Mouse (Mus musculus): ENCODE results near the gene Sp8. TPM values are rescaled to one million over a fixed set of nuclear protein-coding genes. Genes with fewer than 3 reads are reported as not detected.

The Sp8 gene
- total RNA-seq, 1 experiment, result 1.3 TPM

DNA sequence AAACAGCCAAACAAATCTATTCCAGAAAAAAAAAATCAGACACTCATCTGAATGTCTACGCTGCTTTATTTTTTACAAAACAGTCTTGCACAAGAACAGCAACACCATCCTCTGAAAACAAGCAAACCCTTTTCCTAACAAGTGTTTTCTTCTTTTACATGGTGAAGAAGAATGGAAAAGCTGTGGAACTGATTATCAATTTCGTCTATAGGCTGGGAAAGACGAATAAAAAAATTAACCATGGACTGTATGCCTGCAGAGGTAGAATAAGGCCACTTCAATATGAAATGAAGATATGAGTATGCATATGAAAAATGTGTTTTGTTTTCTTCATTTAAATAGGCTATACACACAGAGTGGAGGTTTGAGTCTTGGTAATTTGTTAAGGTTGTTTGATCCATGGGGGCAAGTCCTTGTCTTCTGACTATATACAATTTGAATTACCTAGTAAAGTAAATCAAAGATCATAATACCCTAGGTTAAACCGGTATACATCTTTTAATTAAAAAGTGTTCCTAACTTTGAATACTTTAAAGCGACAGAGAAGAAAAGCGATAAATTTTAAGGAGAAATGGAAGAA is 4.1 kb upstream of the Sp8 start:
- no peak for DNase-seq (ENCODE audit: low read depth, low spot score)
- Histone ChIP-seq H3K27ac (ENCODE audit: insufficient read depth, low read depth, low read length, poor library complexity, severe bottlenecking) (no peak overlapping the region), H3K9me3 (ENCODE audit: control insufficient read depth, insufficient read depth, low read depth, low read length) (no peaks in the 10 kb centered on the region), H3K9ac (ENCODE audit: insufficient read depth, low read depth, low read length, poor library complexity, severe bottlenecking) (no peak overlapping the region), H3K36me3 (ENCODE audit: control insufficient read depth, insufficient read depth, low read length, poor library complexity, severe bottlenecking) (no peaks in the 10 kb centered on the region), H3K4me1 (ENCODE audit: control insufficient read depth in 2 of 2, insufficient read depth in 2 of 2, low read length in 2 of 2, poor library complexity in 1 of 2) (0 out of 4 replicates have a peak, but pooled peaks cover 2 to 3% of the 10 kb centered on the region in 2 experiments), H3K4me3 (ENCODE audit: insufficient read depth in 1 of 2, low read depth in 1 of 2, low read length in 2 of 2, poor library complexity in 1 of 2, severe bottlenecking in 1 of 2) (no peak overlapping the region)
- TF ChIP-seq ZNF384 (IDR thresholded peaks at IDR 0.05; ENCODE audit: low read depth, low read length) (no peak), HCFC1 (IDR thresholded peaks at IDR 0.05; ENCODE audit: borderline replicate concordance, insufficient read depth, low read length) (no peak), CHD2 (IDR thresholded peaks at IDR 0.05; ENCODE audit: low read depth, low read length) (no peak), MAFK (IDR thresholded peaks at IDR 0.05; ENCODE audit: insufficient read depth, low read depth, low read length) (no peak), ZC3H11A (IDR thresholded peaks at IDR 0.05; ENCODE audit: borderline replicate concordance, low read depth, low read length) (no peak)
- in situ Hi-C loops (cut with MboI; ENCODE audit: low sequenced_read_pairs in 2 of 2, unreplicated experiment in 2 of 2), result loop anchor here in 1 of 2 experiments (10.0 kb wide), 1 partner anchor 1687 kb away; no protein-coding TSS in a partner anchor

- TF ChIP-seq ZNF384 (IDR thresholded peaks at IDR 0.05; ENCODE audit: low read depth, low read length) (no peak), ZC3H11A (IDR thresholded peaks at IDR 0.05; ENCODE audit: borderline replicate concordance, low read depth, low read length) (no peak), CHD2 (IDR thresholded peaks at IDR 0.05; ENCODE audit: low read depth, low read length) (no peak), HCFC1 (IDR thresholded peaks at IDR 0.05; ENCODE audit: borderline replicate concordance, insufficient read depth, low read length) (no peak), MAFK (IDR thresholded peaks at IDR 0.05; ENCODE audit: insufficient read depth, low read depth, low read length) (no peak)
- H3K9me3 ChIP-seq (ENCODE audit: control insufficient read depth, insufficient read depth, low read depth, low read length), result no peaks in the 10 kb centered on the region
- in situ Hi-C loops (cut with MboI; ENCODE audit: low sequenced_read_pairs in 2 of 2, unreplicated experiment in 2 of 2), result loop anchor here in 1 of 2 experiments (10.0 kb wide), 1 partner anchor 1688 kb away; no protein-coding TSS in a partner anchor
- no peak overlapping the region for H3K9ac ChIP-seq (ENCODE audit: insufficient read depth, low read depth, low read length, poor library complexity, severe bottlenecking)
- no peak overlapping the region for H3K27ac ChIP-seq (ENCODE audit: insufficient read depth, low read depth, low read length, poor library complexity, severe bottlenecking)
- H3K4me3 ChIP-seq (ENCODE audit: insufficient read depth in 1 of 2, low read depth in 1 of 2, low read length in 2 of 2, poor library complexity in 1 of 2, severe bottlenecking in 1 of 2), result peak overlapping the region; percentile 45 to 51; a peak in 3 of 4 replicates
- H3K4me1 ChIP-seq (ENCODE audit: control insufficient read depth in 2 of 2, insufficient read depth in 2 of 2, low read length in 2 of 2, poor library complexity in 1 of 2), result 0 out of 4 replicates have a peak, but pooled peaks cover 0 to 3% of the 10 kb centered on the region in 2 experiments
- no peaks in the 10 kb centered on the region for H3K36me3 ChIP-seq (ENCODE audit: control insufficient read depth, insufficient read depth, low read length, poor library complexity, severe bottlenecking)
- DNase-seq (ENCODE audit: low read depth, low spot score), result no peak
Measured at GRCm38 (mm10) chr12:118842671-118843411, 3.3 kb upstream of the Sp8 start.

DNA sequence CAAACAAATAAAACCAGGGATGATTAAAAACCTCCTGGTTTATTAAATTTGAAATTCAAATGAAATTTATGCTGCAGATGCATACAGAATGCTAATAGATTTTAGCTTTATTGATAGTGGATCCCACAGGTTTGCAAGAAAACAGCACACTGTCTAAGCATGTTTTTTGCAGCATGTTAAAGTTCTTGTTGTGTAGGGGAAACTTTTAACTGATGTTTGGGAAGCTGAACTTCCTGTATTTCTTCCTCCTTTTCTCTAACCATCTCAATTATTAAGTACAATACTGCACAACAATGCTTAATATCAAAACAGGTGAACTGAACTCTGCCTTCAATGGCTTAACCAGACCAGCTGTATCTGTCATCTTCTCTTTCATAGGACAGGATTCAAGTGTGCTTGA is 2.0 kb upstream of the Sp8 start:
- H3K4me3 ChIP-seq (ENCODE audit: insufficient read depth in 1 of 2, low read depth in 1 of 2, low read length in 2 of 2, poor library complexity in 1 of 2, severe bottlenecking in 1 of 2), result no peak overlapping the region
- no peak overlapping the region for H3K9ac ChIP-seq (ENCODE audit: insufficient read depth, low read depth, low read length, poor library complexity, severe bottlenecking)
- no peak for DNase-seq (ENCODE audit: low read depth, low spot score)
- no peak overlapping the region for H3K27ac ChIP-seq (ENCODE audit: insufficient read depth, low read depth, low read length, poor library complexity, severe bottlenecking)
- TF ChIP-seq MAFK (IDR thresholded peaks at IDR 0.05; ENCODE audit: insufficient read depth, low read depth, low read length), result no peak
- TF ChIP-seq CHD2 (IDR thresholded peaks at IDR 0.05; ENCODE audit: low read depth, low read length), result no peak
- 0 out of 4 replicates have a peak, but pooled peaks cover 0 to 1% of the 10 kb centered on the region in 2 experiments for H3K4me1 ChIP-seq (ENCODE audit: control insufficient read depth in 2 of 2, insufficient read depth in 2 of 2, low read length in 2 of 2, poor library complexity in 1 of 2)
- in situ Hi-C loops (cut with MboI; ENCODE audit: low sequenced_read_pairs in 2 of 2, unreplicated experiment in 2 of 2), result loop anchor here in 1 of 2 experiments (10.0 kb wide), 1 partner anchor 1689 kb away; no protein-coding TSS in a partner anchor
- no peaks in the 10 kb centered on the region for H3K36me3 ChIP-seq (ENCODE audit: control insufficient read depth, insufficient read depth, low read length, poor library complexity, severe bottlenecking)
- no peaks in the 10 kb centered on the region for H3K9me3 ChIP-seq (ENCODE audit: control insufficient read depth, insufficient read depth, low read depth, low read length)

DNA sequence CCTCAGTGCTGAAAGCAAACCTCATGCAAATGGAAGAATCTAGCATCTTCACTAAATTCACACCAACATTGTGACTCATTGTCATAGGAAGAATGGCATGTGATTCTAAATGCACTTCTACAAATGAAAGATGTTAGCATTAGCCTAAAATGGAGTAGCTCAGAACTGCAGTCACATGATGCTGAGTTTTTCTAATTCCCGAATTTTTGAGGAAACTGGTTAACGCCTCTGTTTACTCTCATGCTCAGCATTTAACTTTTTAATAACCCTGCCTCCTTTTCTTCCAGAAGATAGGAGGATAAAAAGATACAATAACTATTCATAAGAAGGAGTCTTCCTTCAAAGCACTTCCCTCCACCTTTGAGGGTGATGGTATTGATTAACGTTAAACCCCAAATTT is 1.3 kb upstream of the Sp8 start:
- no peak overlapping the region for H3K4me3 ChIP-seq (ENCODE audit: insufficient read depth in 1 of 2, low read depth in 1 of 2, low read length in 2 of 2, poor library complexity in 1 of 2, severe bottlenecking in 1 of 2)
- no peak overlapping the region for H3K9ac ChIP-seq (ENCODE audit: insufficient read depth, low read depth, low read length, poor library complexity, severe bottlenecking)
- TF ChIP-seq HCFC1 (IDR thresholded peaks at IDR 0.05; ENCODE audit: borderline replicate concordance, insufficient read depth, low read length), result no peak
- TF ChIP-seq MAFK (IDR thresholded peaks at IDR 0.05; ENCODE audit: insufficient read depth, low read depth, low read length), result no peak
- no peak for DNase-seq (ENCODE audit: low read depth, low spot score)
- H3K36me3 ChIP-seq (ENCODE audit: control insufficient read depth, insufficient read depth, low read length, poor library complexity, severe bottlenecking), result no peaks in the 10 kb centered on the region
- H3K27ac ChIP-seq (ENCODE audit: insufficient read depth, low read depth, low read length, poor library complexity, severe bottlenecking), result no peak overlapping the region
- in situ Hi-C loops (cut with MboI; ENCODE audit: low sequenced_read_pairs in 2 of 2, unreplicated experiment in 2 of 2), result loop anchor here in 1 of 2 experiments (10.0 kb wide), 1 partner anchor 1690 kb away; no protein-coding TSS in a partner anchor
- H3K4me1 ChIP-seq (ENCODE audit: control insufficient read depth in 2 of 2, insufficient read depth in 2 of 2, low read length in 2 of 2, poor library complexity in 1 of 2), result no peaks in the 10 kb centered on the region
- H3K9me3 ChIP-seq (ENCODE audit: control insufficient read depth, insufficient read depth, low read depth, low read length), result no peaks in the 10 kb centered on the region

All from ES-E14 (cell line).